Mouse (Mus musculus) urinary bladder, postnatal 25 days (tissue): ENCODE results near the gene Anp32e.
A peak's percentile ranks its signal among the peaks of the same experiment; 100 is the strongest.
"Not testable (repeated sequence)": the region's sequence is repeated elsewhere in the genome, so short reads cannot be mapped to it uniquely, and the experiment has no call there.

Source experiments
- DNase-seq: peaks from one replicate; pipeline ENCODE4 v3.0.0; 2022; ENCODE audit warnings: low spot score

The Anp32e gene

DNA sequence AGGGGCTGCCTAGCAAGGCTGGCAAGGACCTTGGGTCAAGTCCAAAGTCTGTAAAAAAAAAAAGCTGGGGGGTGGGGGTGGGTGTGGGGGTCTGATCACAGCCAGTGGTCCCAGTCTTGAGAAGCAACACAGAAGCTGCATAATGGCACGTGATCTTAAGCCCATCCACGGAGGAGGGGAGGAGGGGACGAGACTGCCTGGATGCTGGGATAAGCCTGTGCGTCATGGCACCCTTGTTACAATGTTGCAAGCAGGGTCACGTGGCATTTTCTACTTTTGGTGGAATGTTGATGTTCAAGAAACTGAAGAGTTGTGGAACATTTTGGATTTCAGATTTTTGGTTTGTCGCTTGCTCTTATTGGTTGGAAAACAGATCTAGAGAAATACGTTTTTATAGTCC is 14.2 kb downstream of the Anp32e start:
- DNase-seq = no peak

DNA sequence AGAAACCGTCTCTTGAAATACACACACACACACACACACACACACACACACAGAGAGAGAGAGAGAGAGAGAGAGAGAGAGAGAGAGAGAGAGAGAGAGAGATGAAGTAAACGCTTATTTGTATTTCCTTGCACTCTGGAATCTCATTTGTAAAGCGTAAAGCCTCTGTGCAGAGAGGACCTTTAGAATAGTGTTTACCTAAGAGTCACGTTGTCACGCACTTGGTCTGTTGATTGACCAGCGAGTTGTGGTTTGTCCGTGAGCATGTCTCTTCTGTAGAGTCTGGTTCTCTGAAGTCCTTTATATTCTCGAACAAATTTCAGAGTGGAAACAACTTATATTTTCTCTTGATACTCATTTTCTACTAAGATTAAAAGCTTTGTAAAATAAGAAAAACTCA is 15.7 kb downstream of the Anp32e start:
- no peak for DNase-seq

DNA sequence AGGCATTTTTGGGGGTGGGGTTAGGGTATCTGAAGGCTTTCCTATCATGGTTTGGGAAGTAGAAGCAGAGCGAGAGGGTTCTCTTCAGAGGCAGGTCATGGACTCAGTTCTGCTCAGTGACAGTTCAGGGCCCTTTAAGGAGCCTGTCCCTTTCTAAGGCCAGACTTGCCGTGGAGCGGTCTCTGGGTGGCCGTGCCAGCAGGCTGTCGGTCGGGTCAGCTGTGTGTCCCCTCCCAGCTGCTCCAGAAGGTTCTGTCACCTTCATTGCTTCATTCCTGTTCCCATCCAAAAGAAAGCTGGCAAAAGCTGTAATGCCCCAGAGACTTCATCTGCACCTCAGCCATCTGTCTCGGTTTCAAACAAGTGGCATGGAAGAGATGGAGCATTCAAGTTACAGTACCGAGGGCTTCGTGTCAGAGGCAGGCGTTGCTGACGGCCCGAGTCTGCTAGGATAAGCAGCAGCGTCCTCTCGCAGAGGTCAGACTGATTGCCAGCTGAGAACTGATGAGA is 16.7 kb downstream of the Anp32e start:
- no peak for DNase-seq

DNA sequence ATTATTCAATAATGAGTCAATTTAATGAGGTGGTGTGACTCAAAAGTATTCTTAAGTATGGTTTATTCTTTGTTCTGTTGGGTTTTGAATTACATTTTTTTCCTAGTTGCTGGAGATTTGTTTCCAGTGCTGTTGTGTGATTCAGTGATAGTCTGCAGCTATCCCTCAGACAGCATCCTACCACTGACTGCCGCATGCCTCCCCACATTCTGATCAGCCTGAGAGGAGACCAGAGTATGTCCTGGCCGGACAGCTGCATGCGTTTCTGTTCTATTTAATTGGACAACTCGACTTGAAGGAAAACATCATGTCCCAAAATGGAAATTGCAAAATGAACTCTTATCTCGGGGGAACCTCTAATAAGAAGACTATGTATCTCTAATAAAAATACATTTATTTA is 19.3 kb downstream of the Anp32e start:
- no peak for DNase-seq

DNA sequence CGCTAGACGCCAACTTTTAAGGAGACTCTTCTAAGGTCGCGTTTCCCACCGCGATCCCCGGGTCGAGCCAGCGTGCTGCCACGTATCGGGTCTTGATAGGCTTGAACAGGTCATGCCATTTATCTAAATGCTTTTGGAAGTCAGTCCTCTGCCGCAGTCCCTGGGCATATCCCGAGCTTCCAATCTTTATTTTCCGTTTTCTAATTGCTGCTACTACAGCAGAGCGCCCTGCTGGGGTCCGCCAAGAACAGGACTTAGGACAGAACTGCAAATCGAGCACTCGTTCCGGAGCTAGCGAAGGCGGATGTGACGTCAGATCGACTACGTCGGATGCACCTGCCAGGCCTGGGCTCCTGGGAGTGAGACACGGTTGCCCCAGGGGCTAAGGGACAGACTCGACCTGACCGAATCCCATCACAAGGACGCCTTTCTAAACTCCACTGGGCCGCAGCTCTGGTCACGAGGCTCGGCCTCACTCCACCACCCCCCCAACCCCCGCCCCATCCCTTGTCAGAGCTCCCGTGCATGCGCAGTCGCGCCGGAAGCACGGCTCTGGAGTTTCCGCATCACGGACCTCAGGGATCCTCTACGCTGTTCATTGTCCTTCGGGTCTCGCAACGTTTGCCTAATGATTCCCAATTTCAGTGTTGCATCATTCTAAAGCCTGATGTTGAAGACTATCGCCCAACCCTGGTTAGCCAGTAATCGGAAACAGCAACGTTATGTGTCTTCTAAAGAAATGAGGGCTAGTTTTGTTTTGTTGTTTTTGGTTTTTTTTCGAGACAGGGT is 21.9 kb downstream of the Anp32e start:
- DNase-seq = peak; percentile 83

DNA sequence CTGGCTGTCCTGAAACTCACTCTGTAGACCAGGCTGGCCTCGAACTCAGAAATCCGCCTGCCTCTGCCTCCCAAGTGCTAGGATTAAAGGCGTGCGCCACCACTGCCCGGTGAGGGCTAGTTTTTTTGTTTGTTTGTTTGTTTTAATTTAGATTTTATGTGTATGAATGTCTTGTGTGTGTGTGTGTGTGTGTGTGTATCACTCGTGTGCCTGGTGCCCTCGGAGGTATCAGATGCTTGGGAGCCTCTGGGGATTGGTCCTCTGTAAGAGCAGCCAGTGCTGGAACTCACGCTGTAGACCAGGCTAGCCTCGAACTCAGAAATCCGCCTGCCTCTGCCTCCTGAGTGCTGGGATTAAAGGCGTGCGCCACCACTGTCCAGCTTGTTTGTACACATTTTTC is 22.5 kb downstream of the Anp32e start:
- DNase-seq = not testable (repeated sequence)

DNA sequence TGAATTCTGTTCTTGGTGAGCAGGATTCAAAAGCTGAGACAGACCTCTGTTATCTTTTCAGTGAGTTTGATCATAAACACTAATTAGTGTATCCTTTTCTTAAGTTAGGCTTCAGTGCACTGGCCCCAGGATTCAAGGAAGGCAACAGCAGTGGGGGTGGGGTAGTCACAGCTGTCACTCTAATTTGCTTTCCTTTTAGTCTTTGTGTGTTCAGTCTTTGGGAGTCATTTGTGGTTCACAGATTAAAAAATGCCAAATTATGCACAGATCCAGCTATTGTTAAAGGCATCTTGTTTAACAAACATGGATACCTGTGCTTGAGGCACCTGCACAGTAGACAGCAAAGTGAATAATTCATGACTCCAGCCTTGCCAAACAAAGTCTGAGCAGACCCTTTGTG is 24.0 kb downstream of the Anp32e start:
- no peak for DNase-seq

DNA sequence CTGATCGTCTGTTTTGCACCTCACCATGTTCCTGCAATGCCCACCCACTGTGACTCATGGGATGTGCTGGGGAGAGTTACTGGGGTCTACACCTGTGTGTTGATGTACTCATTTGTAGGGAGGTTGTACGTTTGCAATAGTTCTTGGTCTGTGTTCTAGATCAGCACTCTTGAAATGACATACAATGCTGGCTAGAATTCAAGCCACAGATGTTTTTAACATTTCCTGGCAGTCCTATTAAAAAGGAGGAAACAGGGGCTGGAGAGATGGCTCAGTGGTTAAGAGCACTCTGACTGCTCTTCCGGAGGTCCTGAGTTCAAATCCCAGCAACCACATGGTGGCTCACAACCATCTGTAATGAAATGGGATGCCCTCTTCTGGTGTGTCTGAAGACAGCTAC is 24.5 kb downstream of the Anp32e start:
- no peak for DNase-seq

DNA sequence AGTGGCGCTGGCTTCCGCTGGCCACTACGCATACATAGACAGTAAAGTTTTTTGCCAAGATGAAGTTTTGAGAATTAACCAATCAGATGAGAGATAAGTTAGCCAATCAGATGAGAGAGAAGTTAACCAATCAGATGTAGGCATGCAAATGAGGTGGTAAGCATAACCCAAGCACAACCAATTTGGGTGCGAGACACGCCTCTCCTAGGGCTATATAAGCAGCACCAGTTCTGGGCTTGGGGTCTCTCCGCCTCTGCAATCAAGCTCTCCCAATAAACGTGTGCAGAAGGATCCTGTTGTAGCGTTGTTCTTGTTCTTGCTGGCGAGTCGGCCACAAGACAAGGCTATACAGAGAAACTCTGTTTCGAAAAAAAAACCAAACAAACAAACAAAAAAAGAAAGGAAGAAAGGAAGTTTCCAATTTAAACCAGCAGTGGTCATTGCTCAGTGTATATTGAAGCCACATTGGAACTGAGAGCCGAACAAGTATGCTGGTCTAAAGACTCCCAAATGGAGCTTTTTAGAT is 25.7 kb downstream of the Anp32e start:
- not testable (repeated sequence) for DNase-seq

DNA sequence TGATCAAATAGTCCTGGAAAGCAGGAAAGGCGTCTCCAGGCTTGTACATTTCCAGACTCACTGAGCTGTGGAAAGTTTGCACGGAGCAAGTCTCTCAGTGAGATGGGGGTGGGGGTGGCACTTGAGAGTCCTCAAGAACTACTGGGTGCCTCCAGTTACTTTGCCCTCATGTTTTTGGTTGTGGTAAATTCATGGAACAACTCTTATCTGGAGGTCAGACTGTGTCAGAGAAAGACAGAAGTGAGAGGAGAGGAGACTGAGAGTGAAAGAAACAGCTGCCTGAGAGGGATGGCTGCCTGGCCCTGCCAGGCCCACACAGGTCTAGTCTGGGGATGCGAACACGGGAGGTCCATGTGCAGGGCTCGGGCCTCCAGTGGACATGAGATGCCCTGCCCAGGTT is 26.3 kb downstream of the Anp32e start:
- no peak for DNase-seq

DNA sequence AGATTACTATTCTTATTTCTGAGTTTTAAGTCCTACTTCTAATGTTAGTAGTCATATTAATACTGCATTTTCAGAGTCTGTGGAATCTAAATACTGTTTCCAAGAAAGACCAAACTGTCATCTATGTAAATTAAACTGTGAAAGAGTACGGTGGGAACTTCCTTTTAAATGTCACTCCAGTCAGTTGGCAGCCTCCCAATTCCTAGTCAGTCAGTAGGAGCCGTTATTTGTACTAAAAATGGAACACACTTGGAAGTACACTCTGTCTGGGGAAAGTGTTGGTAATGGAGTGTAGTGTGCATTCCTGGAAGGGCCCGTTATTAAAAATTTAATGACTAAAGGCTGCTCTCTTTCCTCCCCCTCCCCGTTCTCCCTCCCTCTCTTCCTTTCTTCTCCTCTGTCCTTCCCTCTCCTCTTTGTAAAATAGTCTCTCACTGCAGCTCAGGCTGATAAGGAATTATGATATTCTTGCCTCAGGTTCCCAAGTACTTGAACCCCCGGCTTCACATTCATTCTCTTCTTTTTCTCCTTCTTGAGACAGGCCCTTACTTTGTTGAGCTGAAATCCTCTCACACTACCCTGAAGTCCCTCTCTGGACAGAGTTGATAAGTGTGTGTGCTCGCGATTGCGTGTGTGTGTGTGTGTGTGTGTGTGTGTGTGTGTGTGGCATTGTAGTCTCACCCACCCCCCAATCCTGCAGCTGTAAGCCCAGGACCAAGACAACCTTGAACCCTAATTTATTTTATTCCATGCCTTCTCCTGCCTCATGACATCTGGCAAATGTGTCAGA is 28.5 kb downstream of the Anp32e start:
- DNase-seq = no peak

DNA sequence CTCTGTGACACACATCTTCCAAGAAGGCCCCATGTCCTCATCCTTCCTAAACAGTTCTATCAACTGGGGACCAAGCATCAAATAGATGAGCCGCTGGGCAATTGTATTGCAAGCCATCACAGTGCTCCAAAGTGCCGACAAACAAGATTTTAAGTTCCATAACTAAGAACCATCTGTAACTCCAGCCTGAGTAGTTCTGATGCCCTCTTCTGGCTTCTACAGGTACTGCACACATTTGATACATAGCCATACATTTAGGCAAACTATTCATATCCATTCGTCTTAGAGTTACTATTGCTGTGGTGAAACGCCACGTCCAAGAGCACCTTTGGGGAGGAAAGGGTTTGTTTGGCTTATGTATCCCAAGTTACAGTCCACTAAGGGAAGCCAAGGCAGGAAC is 30.0 kb downstream of the Anp32e start:
- no peak for DNase-seq

DNA sequence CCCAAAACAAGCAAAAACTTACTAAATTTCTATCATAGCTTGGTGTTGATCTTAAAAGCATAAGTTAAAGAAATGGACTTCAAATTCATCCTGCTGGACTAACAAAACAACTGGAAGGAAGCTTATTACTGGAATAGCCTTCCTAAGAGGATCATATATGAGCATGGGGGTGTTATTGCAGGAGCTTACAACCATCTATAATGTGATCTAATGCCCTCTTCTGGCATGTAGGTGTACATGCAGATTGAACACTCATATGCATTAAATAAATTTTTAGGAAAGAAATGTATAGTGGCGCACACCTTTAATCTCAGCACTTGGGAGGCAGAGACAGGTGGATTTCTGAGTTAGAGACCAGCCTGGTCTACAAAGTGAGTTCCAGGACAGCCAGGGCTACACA is 30.8 kb downstream of the Anp32e start:
- DNase-seq = no peak

DNA sequence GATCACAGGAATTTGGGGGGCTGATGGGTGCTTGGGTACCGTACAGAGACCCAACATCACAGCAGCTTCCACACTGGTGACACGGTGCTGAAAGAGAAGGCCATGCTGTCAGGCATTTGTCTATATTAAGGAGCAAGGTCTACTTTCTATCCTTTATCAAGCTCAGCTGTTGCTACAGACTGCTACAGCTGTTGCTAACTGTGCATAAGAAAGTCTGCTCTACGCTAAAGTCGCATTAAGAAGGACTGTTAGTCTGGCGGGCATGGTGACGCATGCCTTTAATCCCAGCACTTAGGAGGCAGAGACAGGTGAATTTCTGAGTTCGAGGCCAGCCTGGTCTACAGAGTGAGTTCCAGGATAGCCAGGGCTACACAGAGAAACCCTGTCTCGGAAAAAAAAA is 33.1 kb downstream of the Anp32e start:
- not testable (repeated sequence) for DNase-seq

DNA sequence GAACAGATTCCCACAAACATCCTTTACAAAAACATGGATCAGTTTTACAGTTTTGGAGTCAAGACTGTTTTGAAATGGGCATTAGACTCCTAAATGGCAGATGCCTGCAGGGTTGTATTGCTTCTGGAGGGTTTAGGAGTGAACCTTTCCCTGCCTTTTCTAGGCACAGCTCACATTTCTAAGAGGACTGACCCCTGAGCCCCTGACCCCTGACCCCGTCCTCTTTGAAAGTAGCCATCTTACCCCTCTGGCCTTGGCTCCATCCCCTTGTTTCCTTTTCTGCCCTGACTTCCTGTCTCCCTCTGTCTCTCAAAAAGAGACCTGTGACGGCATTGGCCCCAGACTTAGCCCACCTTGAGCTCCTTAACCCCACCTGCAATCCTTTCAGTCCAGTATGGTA is 34.2 kb downstream of the Anp32e start:
- DNase-seq = no peak

DNA sequence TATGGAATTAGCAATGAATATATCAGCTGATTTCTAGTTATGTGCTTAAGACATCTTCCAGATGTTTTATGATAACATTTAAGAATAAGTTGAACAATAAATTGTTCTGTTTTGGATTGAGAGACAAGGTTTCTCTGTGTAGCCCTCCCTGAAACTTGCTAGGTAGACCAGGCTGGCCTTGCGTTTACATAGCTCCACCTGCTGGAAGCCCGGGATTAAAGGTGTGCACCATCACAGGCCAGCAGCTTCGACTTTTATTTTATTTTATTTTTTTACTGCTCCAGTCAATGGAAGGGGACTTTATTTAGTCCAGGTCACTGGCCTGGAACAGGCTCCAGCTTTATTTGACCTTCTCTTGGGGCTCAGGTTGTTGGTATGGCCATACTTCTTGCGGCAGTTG is 34.6 kb downstream of the Anp32e start:
- DNase-seq = no peak

DNA sequence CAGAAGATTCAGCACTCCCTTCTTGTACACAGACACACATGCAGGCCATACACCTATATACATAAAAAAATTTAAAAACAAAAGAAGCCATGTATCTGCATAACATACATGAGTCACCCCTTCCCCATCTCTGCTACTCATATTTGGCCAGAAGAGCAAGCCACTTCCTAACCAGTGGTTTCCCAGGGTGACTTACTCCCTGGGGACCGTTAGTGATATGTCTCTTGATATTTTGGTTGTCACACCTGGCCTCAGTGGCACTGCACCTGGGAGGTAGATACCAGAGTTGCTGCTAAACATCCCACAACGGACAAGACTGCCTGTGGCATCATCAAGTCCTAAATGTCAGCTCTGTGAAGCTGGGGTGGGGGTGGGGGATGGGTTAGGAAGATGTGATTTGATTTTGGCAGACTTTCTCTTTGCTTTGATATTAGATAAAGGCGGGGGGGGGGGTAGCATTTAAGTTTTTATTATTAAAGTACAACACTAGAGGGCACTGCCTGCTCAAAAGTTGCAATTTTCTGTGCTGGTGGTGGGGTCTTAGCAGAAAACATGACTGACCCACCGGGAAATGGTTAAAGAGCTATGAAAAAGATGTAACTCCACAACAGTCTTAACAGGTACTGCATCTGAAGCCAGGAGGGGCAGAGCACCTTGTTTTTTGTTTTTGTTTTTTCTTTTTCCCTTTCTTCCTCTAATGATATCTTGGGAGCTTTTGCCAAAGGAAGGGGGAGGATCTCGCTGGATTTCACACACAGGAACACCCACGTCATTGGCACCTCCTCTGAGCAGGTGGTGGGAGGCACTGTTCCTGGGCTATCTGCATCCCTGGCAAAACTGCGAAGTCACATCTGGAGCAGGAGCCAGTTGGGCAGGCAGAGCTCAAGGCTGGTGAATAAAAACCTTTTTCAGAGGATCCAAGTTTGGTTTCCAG is 36.7 kb downstream of the Anp32e start:
- no peak for DNase-seq

DNA sequence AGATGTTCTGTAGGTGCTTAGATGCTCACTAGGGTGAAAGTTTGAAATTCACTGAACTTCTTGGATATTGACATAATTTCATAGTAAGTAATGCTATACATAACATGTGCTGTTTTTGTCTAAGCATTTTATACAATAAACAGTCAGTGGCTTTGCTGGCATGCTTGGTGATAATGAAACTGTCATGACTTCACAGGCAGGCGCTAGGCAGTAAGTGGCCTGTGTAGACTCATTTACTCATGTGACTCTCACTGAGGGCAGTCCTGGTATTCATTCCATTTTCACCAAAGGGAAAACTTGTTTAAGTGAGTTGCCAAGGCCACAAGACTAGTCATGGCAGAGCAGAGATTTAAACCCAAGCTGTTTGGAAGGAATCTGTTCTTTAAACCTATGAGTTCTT is 40.2 kb downstream of the Anp32e start:
- no peak for DNase-seq

DNA sequence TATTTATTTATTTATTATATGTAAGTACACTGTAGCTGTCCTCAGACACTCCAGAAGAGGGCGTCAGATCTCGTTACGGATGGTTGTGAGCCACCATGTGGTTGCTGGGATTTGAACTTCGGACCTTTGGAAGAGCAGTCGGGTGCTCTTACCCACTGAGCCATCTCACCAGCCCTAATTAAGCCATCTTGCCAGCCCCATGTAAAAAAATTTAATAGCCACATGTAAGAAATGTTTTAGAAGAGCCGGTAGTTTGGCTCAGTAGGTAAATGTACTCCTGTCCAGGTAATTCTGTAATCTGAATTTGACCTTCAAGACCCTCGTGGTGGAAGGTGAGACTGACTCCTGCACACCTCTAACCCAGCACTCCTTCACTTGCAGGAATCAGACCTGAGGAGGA is 41.6 kb downstream of the Anp32e start:
- DNase-seq = not testable (repeated sequence)

DNA sequence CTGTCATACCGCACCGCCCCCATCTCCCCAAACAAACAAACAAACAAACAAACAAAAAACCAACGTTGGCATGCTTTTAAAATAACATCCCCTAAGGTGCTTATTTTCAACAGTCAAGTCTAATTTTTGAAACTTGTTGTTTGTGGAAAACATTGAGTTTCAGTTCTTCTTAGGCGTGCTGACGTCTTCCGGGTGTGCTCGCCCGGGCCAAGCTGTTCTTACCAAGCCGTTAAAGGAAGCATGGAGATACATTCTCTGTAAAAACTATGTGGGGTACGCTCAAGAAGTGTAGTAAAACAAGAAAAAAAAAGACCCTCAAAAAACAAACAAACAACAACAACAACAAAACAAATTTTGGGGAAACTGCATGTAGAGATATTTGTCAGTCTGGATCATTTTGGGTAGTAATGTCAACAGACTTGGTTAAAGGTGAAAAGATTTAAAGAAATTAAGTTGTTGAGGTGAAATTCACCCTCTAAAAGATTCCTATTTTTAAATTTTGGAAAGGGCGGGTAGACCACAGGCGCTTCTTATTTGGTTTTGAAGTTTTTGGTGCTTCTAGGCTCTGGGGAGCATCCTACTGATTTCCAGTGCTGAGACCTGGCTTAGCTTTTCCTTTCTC is 43.3 kb downstream of the Anp32e start:
- no peak for DNase-seq

DNA sequence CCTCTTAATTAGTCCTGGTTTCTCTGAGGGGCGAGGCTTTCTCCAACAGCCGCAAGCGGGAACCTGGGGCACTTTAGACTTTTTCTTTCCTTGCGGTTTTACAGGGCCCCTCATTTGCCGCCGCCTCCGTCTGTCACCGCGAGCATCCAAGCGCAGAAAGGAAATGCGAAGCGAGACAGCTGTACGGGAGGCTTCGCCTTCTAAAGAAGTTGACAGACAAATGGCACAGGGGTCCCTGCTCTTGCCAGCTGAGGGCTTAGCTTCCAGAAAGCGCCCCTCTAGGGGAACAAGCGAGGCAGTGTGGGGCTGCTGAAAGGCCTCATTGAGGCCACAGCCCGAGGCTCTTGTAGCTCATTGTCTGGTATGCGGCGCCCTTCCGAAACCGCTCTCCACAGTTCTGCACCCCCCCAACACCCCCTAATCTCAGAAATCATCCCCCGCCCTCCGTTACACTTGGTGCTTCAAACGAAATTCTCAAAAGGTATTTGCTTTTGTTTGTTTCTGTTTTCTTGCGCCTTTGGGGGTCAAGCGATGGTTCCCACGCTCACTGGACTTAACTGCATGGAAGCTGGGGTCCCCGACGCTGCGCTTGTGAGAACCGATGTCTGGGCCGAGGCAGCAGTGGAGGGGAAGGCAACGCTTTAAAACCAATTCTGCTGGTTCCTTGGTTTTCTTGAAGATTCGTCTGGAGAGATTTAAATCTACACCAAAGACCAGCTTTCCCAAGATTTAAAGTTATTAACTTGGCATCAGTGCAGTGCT is 44.0 kb downstream of the Anp32e start:
- no peak for DNase-seq
